8 mouse cellular contexts compared by ENCODE assay signal in genomic region chr17:56626754-56627470, GRCm38 (mm10). TPM values are rescaled to one million over a fixed set of nuclear protein-coding genes. Genes with fewer than 3 reads are reported as not detected.
DNase-seq lines count a peak whose midpoint lies in the region; ATAC-seq and TF ChIP-seq lines count a peak whose summit lies in the region.

Gene Lonp1, minus strand, starts transcription at chr17:56626887.

- POLR2A ChIA-PET in Patski (lab: Charles Lee): interaction anchor here (1.2 kb wide), 1 partner anchor 19 kb away, joined by 3 read pairs; no protein-coding TSS in a partner anchor

- no peaks in the 10 kb centered on the region for H3K9me3 ChIP-seq in hindbrain, embryonic 14.5 days (ENCODE audit: control insufficient read depth, low read length)

- H3K4me2 ChIP-seq in hindbrain, embryonic 14.5 days (replicated peaks): peak within 1 kb of the TSS; percentile 67

- TF ChIP-seq CTCF in Patski (IDR thresholded peaks at IDR 0.05): no peak

- CTCF ChIA-PET in Patski (lab: Charles Lee): interaction anchor here (1.1 to 1.8 kb wide), 2 partner anchors 29 to 42 kb away, joined by 4 to 9 read pairs; no protein-coding TSS in a partner anchor

- peak within 1 kb of the TSS; percentile 61 for H3K4me3 ChIP-seq in hindbrain, embryonic 14.5 days (replicated peaks; ENCODE audit: low read length)

- under 1% methylated on average over 50 of the region's 51 CpGs for WGBS in hindbrain, embryonic 14.5 days

- DNase-seq in Patski (ENCODE audit: low read depth, low spot score): peak; percentile 83
- DNase-seq in cerebellum, postnatal 14 days: peak; percentile 99
- DNase-seq in frontal cortex, postnatal 25 days (ENCODE audit: low spot score in 2 of 2): peak; percentile 92 to 95
- DNase-seq in hindbrain, embryonic 14.5 days (ENCODE audit: low spot score): peak; percentile 99
- DNase-seq in layer of hippocampus, postnatal 36 days: peak; percentile 94 to 95
- DNase-seq in lung, postnatal 36 days: peak; percentile 98
- peak; percentile 98 for DNase-seq in retina, postnatal 1 day
- DNase-seq in urinary bladder, adult 18-20 months (ENCODE audit: low spot score in 2 of 2): peak; percentile 94 to 96

- H3K27ac ChIP-seq in hindbrain, embryonic 14.5 days: peak within 1 kb of the TSS; percentile 78

- ATAC-seq in Patski: peak; percentile 77
- peak; percentile 93 for ATAC-seq in hindbrain, embryonic 14.5 days (ENCODE audit: low FRiP score)

- H3K27me3 ChIP-seq in Patski: no peaks in the 10 kb centered on the region
- no peaks in the 10 kb centered on the region for H3K27me3 ChIP-seq in hindbrain, embryonic 14.5 days (ENCODE audit: control insufficient read depth, insufficient read depth, low read length)

- in situ Hi-C loops in Patski (cut with MboI; ENCODE audit: low pct_unique_long_range_greater_than_20kb): loop anchor here (5.0 kb wide), 1 partner anchor 40 kb away; no protein-coding TSS in a partner anchor

- H3K9ac ChIP-seq in hindbrain, embryonic 14.5 days: peak within 1 kb of the TSS; percentile 74

- H3K4me1 ChIP-seq in hindbrain, embryonic 14.5 days (replicated peaks; ENCODE audit: control insufficient read depth, insufficient read depth, low read length): peaks cover 17% of the 10 kb centered on the region

- H3K36me3 ChIP-seq in hindbrain, embryonic 14.5 days (replicated peaks; ENCODE audit: control insufficient read depth, insufficient read depth): peaks cover 16% of the 10 kb centered on the region

RNA-seq across cellular contexts. Expression of gene Lonp1, which starts in this region (rescaled TPM):
- 193 TPM for polyA plus RNA-seq in Patski (2021)
- 45.0 and 45.4 TPM in 2 replicates for polyA plus RNA-seq in hindbrain, embryonic 14.5 days (2014; fragmentation: Nextera tagmentation; extraction: Ambion mirVana)
- 10 to 100 TPM; 58.7 to 59.4 TPM for total RNA-seq in layer of hippocampus, postnatal 36 days (2021)

Comparison
In these comparisons a context has a peak if more than half of its experiments do, and no peak if none do; other contexts are left out.
1. Peak in every context shown above with its lines: DNase-seq, ATAC-seq, H3K4me3 ChIP-seq and H3K27ac ChIP-seq.